Mouse (Mus musculus): ENCODE measurements around the gene Scfd2. TPM values are rescaled to one million over a fixed set of nuclear protein-coding genes. Genes with fewer than 3 reads are reported as not detected.

Gene Scfd2
- total RNA-seq, 2 experiments from 2014 or later: 13.3 TPM

DNA sequence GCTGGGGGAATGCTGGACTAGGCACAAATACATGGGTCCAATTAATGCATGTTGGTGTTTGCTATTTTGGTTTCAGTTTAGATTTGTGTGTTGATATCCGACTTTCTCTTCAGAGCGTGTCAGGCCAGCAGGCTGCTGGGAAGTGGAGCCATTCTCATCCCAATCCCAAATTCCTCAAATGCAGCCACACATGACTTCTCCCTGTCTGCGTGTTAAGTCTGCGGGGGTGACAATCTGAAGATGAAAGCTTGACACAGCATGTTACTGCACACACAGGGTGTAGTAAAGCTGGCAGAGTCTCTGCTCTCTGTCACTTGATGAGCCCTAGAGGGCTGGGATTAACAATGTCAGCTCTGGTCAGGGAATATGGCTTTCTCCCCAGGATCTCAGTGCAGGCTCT, 316.4 kb downstream of the Scfd2 start:
- intact Hi-C loops (cut with DNase I): no loop called here
- DNase-seq: no peak

DNA sequence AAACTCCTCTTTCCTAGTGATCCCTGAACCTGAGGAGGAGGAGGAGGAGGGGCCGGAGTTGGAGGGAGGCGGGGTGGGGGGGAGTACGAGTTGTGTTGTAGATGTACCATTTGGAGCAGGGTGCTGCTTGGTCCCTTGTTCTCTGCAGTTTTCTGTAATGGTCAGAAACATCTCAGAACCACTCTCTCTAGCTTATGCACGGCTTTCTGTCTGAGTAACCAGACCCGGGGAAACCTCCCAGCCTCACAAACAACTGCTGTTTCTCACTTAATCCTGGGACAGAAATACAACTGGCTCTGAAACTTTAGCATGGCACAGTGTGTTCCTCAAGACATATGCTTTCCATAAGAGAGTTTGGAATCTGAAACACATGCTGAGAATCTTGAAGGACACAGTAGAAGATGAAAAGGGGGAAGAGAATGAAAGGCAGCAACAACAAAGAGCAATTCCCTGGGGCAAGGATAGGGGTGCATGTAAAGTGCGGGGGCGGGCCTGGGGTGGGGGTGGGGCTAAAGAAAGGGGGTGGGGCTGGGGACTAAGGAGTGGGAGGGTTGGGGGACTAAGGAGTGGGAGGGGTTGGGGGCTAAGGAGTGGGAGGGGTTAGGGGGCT, 317.0 kb downstream of the Scfd2 start:
- intact Hi-C loops (cut with DNase I): no loop called here

DNA sequence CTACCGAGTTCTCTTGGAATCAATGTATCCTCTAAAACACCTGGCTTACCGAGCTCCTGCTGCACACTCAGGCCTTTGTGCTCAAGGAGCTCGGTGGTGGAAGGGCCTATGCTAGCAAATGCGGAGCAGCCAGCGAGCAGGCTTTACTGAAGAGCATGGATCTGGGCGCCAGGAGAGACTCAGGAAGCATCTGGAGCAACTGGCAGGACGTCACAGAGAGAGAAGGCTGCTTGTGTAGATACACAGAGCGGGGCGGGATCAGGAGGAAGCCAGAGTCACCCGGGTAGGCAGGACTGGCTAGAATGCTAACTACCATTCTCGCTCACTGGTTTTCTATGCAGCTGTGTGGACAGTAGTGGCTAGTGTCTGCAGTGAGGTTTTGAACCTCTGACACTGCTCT, 320.2 kb downstream of the Scfd2 start:
- DNase-seq: peak; percentile 34 to 52
- intact Hi-C loops (cut with DNase I): no loop called here

More for the DNA sequence above, 317.0 kb downstream of the Scfd2 start:
- DNase-seq: no peak

DNA sequence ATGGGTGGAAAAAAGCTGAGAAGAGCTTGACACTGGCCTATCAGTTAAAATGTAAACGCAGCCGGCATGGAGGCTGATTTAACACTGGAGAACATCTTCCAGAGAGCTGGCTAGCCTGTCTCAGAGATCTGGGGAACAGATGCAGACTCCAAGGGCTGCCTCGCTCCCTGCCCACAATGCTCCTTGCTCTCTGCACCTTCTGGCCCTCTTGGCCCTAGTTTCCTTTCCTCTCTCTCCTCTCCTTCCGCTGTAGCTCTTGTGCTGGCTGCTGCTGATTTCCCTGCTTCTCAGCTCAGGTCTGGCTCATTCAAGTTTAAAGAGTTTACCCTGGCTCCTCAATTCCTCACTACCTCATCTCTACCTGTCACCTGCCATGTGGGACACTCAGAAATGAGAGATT, 321.9 kb downstream of the Scfd2 start:
- DNase-seq: no peak
- intact Hi-C loops (cut with DNase I): loop anchor here (5.0 kb wide), 2 partner anchors 43 to 207 kb away; no protein-coding TSS in a partner anchor

DNA sequence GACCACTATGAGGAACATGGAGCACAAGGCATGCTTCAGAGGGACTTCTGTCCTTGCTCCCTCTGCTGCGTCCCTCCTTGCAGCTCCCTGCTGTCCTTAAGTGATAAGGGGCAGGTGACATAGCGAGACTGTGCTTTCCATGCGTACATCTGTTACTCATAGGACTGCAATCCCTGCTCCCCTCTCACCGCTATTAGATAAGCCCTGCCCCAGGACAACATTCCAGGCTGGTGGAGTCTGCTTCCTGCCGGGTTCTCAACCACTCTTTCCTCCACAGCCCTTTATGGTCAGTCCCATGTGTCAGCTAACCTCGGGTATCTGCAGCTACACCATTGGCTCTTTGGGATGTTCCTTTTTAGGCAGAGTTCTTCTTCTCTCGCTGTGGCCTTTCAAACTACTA, 323.1 kb downstream of the Scfd2 start:
- intact Hi-C loops (cut with DNase I): loop anchor here (5.0 kb wide), 2 partner anchors 44 to 206 kb away; no protein-coding TSS in a partner anchor
- peak in 1 of 2 experiments; percentile 20 for DNase-seq

DNA sequence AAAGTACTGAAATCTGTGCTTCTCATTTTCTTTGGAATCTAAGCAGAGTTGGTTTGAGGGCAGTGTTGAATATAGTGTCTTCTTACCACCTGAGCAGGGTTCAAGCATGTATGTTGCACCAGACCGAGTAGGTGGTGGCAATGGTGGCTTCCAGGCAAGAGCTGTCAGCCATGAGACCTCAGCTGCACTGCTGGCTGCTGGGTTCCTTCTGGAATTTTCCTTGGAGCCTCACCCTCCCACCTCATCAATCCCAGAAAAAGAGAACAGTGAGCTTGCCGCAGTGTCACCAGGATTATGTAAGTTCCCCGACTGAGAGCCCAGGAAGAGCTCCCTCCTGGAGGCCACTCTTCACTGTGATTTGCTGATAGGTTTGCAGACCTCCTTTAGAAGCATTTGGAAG, 324.4 kb downstream of the Scfd2 start:
- intact Hi-C loops (cut with DNase I): loop anchor here (2.0 to 5.0 kb wide), 3 partner anchors 45 to 205 kb away; no protein-coding TSS in a partner anchor
- no peak for DNase-seq

DNA sequence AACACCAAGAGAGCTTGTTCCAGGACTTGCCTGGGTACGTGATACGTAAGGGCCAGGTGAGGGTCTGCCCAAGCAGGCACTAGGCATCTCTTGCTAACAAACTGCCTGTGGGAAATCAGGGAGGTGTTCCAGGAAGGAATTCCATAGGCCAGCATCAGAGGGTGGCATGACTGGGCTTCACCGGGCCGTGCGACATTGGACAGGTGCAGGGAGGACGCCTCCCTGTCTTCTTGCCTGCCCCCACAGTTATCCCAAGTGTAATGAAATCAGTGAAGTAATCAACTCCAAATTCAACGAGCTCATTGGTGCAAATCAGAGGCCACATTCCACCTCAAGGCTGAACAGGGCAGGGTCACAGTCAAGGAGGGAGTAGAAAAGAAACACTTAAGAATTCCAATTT, 324.9 kb downstream of the Scfd2 start:
- no peak for DNase-seq
- intact Hi-C loops (cut with DNase I): loop anchor here (2.0 to 5.0 kb wide), 3 partner anchors 46 to 204 kb away; no protein-coding TSS in a partner anchor

DNA sequence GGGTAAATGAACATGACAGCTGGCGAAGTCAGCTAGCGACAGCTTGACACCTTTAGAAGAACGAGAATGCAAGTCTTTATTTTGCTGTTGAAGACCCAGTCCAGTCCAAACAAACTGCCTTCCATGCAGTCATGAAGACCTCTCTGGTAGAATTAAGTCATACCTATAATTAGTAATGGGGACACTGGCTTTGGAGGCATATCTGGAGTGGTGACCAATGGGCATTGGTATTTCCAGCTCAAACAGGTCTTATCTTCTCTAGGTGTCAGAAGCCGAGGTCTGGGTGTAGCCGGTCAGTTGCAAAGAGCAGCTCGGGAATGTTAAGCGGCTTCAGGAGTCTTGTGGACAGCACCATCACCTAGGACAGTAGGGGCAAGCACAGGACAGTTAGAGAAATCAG, 325.5 kb downstream of the Scfd2 start:
- peak; percentile 59 to 80 for DNase-seq
- intact Hi-C loops (cut with DNase I): loop anchor here (2.0 to 5.0 kb wide), 3 partner anchors 46 to 204 kb away; no protein-coding TSS in a partner anchor

DNA sequence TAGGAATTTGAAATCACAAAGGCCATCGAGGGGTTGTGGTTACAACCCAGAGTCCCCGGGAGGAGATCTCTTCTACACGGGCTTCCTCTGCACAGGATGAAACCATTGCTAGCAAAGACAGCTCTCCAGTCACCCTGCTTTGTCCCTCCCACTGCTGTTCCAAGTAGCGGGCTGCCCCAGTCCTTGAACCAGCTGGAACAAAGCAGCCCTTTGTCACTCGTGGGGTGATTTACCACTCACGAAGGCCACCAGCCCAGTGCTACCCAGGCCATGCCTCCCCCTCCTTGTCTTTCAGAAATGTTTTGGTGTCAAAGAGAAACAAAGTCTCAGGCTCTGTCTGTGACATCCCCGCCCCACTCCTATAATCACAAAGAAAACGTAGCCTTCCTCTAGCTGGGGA, 326.1 kb downstream of the Scfd2 start:
- peak in 1 of 2 experiments; percentile 28 for DNase-seq
- intact Hi-C loops (cut with DNase I): loop anchor here (5.0 kb wide), 2 partner anchors 47 to 203 kb away; no protein-coding TSS in a partner anchor

DNA sequence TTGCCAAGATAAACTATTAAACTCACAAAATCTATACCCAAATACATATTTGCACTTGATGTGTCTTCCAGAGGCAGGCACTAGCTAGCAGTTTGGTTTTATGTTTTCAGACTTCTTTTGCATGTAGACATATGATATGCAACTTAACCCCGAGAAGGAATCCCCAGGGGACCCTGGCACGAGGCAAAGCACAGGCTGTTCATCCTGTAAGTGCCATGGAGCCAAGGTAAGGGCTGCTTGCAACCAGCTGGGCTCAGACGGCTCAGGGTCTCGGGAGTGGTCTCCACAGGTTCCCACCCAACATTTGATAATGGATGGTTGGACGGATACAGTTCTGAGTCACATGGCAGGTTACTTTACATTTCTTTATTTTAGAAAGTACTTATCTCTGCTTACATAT, 327.1 kb downstream of the Scfd2 start:
- no peak for DNase-seq
- intact Hi-C loops (cut with DNase I): no loop called here

DNA sequence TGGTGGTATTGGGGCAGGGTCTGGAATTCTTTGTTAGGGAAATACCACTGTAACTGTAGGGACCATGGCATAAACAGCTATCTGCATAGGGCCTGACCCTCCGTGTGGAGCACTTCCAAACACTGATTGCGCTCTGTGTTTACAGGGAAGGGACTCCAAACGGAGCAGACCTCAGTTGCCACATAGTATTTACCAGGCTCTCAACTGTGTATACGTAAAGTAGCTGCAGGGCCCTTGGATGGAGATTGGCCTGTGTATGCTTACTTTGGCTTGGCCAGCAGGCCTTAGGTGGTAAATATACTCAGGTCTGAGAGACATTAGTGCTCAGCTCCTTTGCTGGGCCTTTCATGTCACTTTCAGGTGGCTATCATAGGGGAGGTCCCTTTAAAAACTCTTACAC, 329.0 kb downstream of the Scfd2 start:
- intact Hi-C loops (cut with DNase I): no loop called here

DNA sequence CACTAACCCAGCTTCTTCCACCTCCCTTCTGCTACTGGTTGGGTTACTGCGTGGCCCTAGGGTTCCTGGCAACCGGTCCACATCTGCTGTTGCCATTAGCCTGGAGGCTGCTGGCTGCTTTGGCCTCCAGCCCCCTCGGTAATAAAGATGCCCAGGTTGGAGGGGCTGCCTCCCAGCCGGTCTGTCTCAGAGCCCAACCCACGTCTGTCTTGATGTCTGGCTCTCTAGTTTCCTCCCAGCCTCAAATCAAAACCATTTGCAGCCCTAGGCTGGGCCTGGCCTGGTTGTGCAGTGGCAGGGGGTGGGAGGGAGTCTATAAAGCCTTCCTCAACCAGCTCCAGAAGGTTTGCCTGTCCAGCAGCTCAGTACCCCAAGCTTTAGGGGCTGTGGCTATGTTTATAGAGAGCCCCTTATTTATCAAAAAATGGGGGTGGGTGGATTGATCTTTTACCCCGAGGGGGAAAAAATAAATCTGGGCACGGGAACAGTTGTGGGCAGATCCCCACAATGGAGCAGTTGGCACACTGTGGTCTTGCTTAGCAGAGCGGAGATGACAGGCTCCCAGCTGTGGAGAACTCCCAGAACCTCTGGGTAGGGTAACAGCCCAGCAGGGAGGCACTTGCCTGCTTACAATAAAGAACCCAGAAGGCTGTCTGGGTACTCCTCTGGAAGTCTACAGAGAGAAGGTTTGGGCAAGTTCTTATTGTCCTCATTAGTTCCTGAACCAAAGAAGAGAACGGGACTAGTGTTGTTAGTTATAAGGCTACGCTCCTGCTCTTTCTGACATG, 329.8 kb downstream of the Scfd2 start:
- intact Hi-C loops (cut with DNase I): no loop called here
- no peak for DNase-seq

More for the DNA sequence above, 329.0 kb downstream of the Scfd2 start:
- DNase-seq: no peak

DNA sequence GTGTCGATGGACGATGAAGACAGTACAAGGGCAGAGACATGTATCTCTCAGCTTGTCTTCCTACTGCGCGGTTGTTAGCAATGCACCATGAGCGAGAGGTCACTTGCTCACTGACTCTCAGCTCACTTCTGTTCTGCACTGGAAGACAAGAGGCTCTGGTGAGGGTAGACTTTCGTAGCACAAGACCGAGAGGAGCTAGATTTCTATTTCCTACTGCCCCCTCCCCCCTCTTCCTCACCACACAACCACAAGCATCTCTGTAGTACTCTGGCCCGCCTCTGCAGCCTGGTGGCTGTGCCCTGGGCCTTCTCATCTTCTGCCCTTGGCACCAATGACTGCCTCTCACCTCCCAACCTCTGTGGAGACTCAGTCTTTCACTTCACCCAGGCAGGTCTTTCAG, 331.1 kb downstream of the Scfd2 start:
- peak in 1 of 2 experiments; percentile 40 for DNase-seq
- intact Hi-C loops (cut with DNase I): no loop called here

DNA sequence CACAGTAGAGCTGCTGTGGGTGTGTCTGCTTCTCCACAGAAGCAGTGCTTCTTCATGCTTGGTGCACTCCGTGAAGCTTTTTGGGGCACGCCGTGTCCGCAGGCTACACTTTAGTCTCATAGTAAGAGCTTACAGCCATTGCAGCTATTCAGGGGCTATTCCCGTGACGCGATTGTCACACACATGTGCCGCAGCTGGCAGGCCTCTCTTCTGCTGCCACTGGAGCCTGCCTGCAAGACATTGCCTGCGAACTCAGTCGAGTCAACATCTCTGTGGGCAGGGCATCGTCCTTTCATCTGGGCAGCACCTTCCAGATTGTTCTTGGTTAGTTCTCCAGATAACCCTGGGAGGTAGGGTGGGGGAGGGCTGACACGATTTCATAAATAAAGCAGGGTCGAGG, 331.8 kb downstream of the Scfd2 start:
- intact Hi-C loops (cut with DNase I): loop anchor here (2.0 to 10.0 kb wide), 5 partner anchors 52 to 515 kb away; no protein-coding TSS in a partner anchor
- peak in 1 of 2 experiments; percentile 38 for DNase-seq

DNA sequence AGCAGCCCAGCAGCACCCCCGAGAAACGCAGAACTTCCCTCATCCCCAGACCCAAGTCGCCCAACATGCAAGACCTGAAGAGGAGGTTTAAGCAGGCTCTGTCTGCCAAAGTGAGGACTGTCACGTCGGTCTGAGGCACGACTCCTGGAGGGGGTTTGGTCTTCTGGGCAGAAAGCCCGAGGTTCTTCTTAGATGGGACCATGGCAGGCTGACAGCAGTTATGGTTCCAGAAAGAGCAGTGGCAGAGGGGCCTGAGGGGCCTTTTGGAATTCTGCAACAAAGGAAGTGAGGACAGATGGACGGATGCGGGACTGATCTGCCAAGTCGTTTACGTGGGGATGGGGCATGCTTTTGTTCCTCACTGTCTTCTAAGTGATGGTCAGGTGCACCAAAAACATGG, 333.1 kb downstream of the Scfd2 start:
- peak in 1 of 2 experiments; percentile 38 for DNase-seq
- intact Hi-C loops (cut with DNase I): loop anchor here (2.0 to 10.0 kb wide), 5 partner anchors 51 to 514 kb away; no protein-coding TSS in a partner anchor

DNA sequence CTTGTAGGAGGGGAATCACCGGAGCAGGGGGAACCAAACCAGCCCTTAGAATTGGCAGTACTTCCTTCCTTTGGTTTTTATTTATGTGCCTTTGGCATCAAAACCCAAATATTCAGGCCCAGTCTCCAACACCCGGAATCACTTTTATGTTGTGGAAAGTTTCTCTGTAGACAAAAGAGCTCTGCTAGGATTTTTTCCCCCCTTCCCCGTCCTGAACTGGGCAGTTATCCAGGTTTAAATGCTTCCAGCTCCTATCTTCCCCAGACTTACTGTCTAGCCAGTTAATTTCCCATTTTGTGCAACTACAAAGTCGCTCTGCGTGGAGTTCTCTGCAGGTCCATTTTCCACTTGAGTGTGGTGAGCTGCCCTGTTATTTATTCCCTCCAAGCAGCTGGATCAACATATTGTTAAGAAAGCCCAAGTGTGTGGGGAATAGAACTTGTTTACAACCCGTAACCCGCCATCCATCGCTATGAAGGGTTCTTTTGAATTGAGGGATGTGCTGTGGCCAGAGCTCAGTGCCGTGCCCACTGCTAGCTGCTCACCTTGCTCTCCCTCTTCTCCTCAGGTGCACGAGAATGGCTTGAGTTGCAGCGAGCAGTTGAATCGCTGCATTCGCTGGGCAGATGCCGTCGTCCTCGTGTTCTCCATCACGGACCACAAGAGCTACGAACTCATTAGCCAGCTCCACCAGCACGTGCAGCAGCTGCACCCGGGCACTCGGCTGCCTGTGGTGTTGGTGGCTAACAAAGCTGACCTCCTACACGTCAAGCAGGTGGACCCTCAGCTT, 333.8 kb downstream of the Scfd2 start:
- intact Hi-C loops (cut with DNase I): loop anchor here (2.0 to 10.0 kb wide), 6 partner anchors 50 to 513 kb away; no protein-coding TSS in a partner anchor
- peak; percentile 59 to 60 for DNase-seq

DNA sequence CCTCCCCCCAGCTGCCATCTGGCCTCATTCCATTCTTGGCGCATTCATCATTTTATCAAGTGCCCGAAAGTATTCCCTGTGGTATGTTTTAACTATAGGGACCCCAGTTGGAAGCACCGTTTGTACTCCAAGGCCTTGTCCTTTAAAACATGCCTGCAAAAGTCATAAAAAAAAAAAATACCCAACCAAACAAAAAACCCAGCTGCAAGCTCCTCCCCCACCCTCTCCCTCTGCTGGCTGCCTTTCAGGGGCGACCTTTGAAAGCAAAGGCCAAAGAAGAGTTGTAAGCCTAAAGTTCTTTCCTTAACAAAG, 335.3 kb downstream of the Scfd2 start:
- peak; percentile 60 to 63 for DNase-seq
- intact Hi-C loops (cut with DNase I): loop anchor here (2.0 to 10.0 kb wide), 5 partner anchors 49 to 511 kb away; no protein-coding TSS in a partner anchor

DNA sequence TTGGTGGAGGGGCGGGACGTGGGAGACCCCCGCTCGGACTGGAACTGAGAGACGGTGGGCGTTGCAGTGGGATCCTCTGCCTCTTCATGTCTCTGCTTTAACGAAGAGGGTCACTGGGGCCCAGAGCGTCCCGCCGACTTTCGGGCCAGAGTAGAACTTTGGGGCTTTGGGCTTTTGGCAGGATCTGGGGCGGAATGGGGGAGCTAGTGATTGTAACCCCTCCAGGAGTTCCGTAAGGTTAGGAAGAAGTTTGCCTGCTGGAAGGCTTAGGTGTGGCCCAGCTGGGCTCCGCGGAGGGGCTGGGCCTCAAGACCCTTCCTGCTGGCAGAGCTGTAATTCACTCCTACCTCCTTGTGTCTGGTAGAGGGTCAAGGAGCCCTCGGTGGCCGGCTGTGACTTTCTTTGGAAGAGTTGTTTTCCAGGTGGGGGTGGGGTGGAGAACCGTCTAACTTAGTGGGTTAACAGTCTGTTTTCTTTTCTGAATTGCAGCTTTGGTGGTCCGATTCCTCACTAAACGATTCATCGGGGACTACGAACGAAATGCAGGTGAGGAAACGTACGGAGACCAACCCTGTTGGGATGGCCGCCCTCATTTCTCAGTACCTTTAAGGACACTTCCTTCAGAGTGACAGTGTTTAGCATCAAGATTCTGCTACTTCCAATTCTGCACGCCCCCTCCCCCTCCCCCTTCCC, 335.8 kb downstream of the Scfd2 start:
- peak in 1 of 2 experiments; percentile 44 for DNase-seq
- intact Hi-C loops (cut with DNase I): loop anchor here (2.0 to 10.0 kb wide), 5 partner anchors 48 to 511 kb away; no protein-coding TSS in a partner anchor

DNA sequence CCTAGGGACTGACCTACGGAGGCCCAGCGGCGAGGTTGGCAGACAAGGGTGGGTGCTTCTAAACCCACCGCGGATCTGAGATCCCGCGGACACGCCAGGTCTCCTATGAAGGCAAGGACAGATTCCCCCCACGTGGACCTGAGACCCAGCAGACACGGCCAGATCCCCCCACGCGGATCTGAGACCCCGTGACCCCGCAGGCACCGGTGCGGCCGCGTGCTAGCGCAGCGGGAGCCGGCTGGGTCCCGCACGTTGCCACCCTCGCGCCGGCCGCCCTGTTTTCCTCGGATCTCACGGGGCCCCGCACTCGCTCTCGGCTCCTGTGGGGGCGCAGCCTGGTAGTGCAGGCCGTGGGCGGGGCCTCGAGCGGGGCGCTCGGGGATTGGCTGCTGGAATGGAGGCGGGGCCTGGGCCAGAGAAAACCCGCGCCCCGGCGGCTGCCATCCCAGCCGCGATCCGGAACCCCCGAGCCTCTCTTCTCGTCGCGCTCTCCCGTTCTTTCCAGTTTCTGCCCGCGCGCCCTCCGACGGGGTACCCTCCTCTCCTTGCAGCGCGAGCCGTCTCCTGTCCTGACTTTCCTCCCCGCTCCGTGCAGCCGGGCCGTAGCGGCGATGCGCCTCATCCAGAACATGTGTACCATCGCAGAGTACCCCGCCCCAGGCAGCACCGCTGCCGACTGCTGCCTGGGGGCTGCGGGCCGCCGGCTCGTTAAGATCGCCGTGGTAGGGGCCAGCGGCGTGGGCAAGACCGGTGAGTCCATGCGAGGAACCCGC, 336.5 kb downstream of the Scfd2 start, which contains the start of gene Rasl11b:
Gene Rasl11b (plus strand): TSS at position 446 of the 773 bp plus-strand sequence.
- peak; percentile 97 for DNase-seq
- intact Hi-C loops (cut with DNase I): loop anchor here (5.0 to 10.0 kb wide), 4 partner anchors 48 to 510 kb away; no protein-coding TSS in a partner anchor
